Mouse (Mus musculus): Measurements from ENCODE around the gene Elk1. TPM values are rescaled to one million over a fixed set of nuclear protein-coding genes. Genes with fewer than 3 reads are reported as not detected.

Gene Elk1
- polyA plus RNA-seq, 1 experiment, result 1.9 TPM

- H3K36me3 ChIP-seq (ENCODE audit: control insufficient read depth, insufficient read depth, low read length), result no peaks in the 10 kb centered on the region
- no peak overlapping the region for H3K4me3 ChIP-seq (ENCODE audit: control insufficient read depth, low read depth, low read length)
- no peak overlapping the region for H3K27ac ChIP-seq (ENCODE audit: control insufficient read depth, insufficient read depth, low read depth, low read length)
- no peaks in the 10 kb centered on the region for H3K27me3 ChIP-seq (ENCODE audit: control insufficient read depth, insufficient read depth, low read length)
- H3K4me1 ChIP-seq (ENCODE audit: control insufficient read depth, insufficient read depth, low read length), result peaks cover 3% of the 10 kb centered on the region
- TF ChIP-seq POLR2A (IDR thresholded peaks at IDR 0.05; ENCODE audit: control insufficient read depth, low read depth, low read length) (no peak), CTCF (IDR thresholded peaks at IDR 0.05; ENCODE audit: control insufficient read depth, insufficient read depth, insufficient replicate concordance, low read depth, low read length) (no peak)
These were observed 25.4 kb downstream of the Elk1 start for GRCm38 (mm10) chrX:20924976-20925375.

- TF ChIP-seq POLR2A (IDR thresholded peaks at IDR 0.05; ENCODE audit: control insufficient read depth, low read depth, low read length), result no peak
- no peak for TF ChIP-seq CTCF (IDR thresholded peaks at IDR 0.05; ENCODE audit: control insufficient read depth, insufficient read depth, insufficient replicate concordance, low read depth, low read length)
- Histone ChIP-seq H3K27me3 (ENCODE audit: control insufficient read depth, insufficient read depth, low read length) (no peaks in the 10 kb centered on the region), H3K4me1 (ENCODE audit: control insufficient read depth, insufficient read depth, low read length) (peaks cover 3% of the 10 kb centered on the region), H3K27ac (ENCODE audit: control insufficient read depth, insufficient read depth, low read depth, low read length) (no peak overlapping the region), H3K36me3 (ENCODE audit: control insufficient read depth, insufficient read depth, low read length) (no peaks in the 10 kb centered on the region), H3K4me3 (ENCODE audit: control insufficient read depth, low read depth, low read length) (no peak overlapping the region)
These were observed 26.9 kb downstream of the Elk1 start for GRCm38 (mm10) chrX:20923506-20923905.

- TF ChIP-seq POLR2A (IDR thresholded peaks at IDR 0.05; ENCODE audit: control insufficient read depth, low read depth, low read length) (no peak), CTCF (IDR thresholded peaks at IDR 0.05; ENCODE audit: control insufficient read depth, insufficient read depth, insufficient replicate concordance, low read depth, low read length) (no peak)
- H3K4me3 ChIP-seq (ENCODE audit: control insufficient read depth, low read depth, low read length), result no peak overlapping the region
- H3K4me1 ChIP-seq (ENCODE audit: control insufficient read depth, insufficient read depth, low read length), result peaks cover 3% of the 10 kb centered on the region
- no peaks in the 10 kb centered on the region for H3K36me3 ChIP-seq (ENCODE audit: control insufficient read depth, insufficient read depth, low read length)
- H3K27ac ChIP-seq (ENCODE audit: control insufficient read depth, insufficient read depth, low read depth, low read length), result no peak overlapping the region
- no peaks in the 10 kb centered on the region for H3K27me3 ChIP-seq (ENCODE audit: control insufficient read depth, insufficient read depth, low read length)
These were observed 29.0 kb downstream of the Elk1 start for GRCm38 (mm10) chrX:20921366-20921765.

- Histone ChIP-seq H3K4me3 (ENCODE audit: control insufficient read depth, low read depth, low read length) (peak within 1 kb of the TSS; percentile 80), H3K27me3 (ENCODE audit: control insufficient read depth, insufficient read depth, low read length) (no peaks in the 10 kb centered on the region), H3K27ac (ENCODE audit: control insufficient read depth, insufficient read depth, low read depth, low read length) (no peak within 1 kb of the TSS), H3K36me3 (ENCODE audit: control insufficient read depth, insufficient read depth, low read length) (no peaks in the 10 kb centered on the region), H3K4me1 (ENCODE audit: control insufficient read depth, insufficient read depth, low read length) (peaks cover 3% of the 10 kb centered on the region)
- TF ChIP-seq CTCF (IDR thresholded peaks at IDR 0.05; ENCODE audit: control insufficient read depth, insufficient read depth, insufficient replicate concordance, low read depth, low read length), result no peak
- no peak for TF ChIP-seq POLR2A (IDR thresholded peaks at IDR 0.05; ENCODE audit: control insufficient read depth, low read depth, low read length)
These were observed 29.5 kb downstream of the Elk1 start, which contains the start of gene Syn1 for GRCm38 (mm10) chrX:20920844-20921364. Gene Syn1, minus strand, starts transcription at chrX:20921004.

- no peaks in the 10 kb centered on the region for H3K36me3 ChIP-seq (ENCODE audit: control insufficient read depth, insufficient read depth, low read length)
- H3K27me3 ChIP-seq (ENCODE audit: control insufficient read depth, insufficient read depth, low read length), result no peaks in the 10 kb centered on the region
- H3K4me1 ChIP-seq (ENCODE audit: control insufficient read depth, insufficient read depth, low read length), result peaks cover 3% of the 10 kb centered on the region
- no peak for TF ChIP-seq CTCF (IDR thresholded peaks at IDR 0.05; ENCODE audit: control insufficient read depth, insufficient read depth, insufficient replicate concordance, low read depth, low read length)
- no peak for TF ChIP-seq POLR2A (IDR thresholded peaks at IDR 0.05; ENCODE audit: control insufficient read depth, low read depth, low read length)
- H3K27ac ChIP-seq (ENCODE audit: control insufficient read depth, insufficient read depth, low read depth, low read length), result no peak overlapping the region
- peak overlapping the region; percentile 80 for H3K4me3 ChIP-seq (ENCODE audit: control insufficient read depth, low read depth, low read length)
These were observed 30.1 kb downstream of the Elk1 start for GRCm38 (mm10) chrX:20920249-20920843.

- Histone ChIP-seq H3K27me3 (ENCODE audit: control insufficient read depth, insufficient read depth, low read length) (no peaks in the 10 kb centered on the region), H3K36me3 (ENCODE audit: control insufficient read depth, insufficient read depth, low read length) (no peaks in the 10 kb centered on the region), H3K4me3 (ENCODE audit: control insufficient read depth, low read depth, low read length) (no peak overlapping the region), H3K27ac (ENCODE audit: control insufficient read depth, insufficient read depth, low read depth, low read length) (no peak overlapping the region), H3K4me1 (ENCODE audit: control insufficient read depth, insufficient read depth, low read length) (no peaks in the 10 kb centered on the region)
- TF ChIP-seq CTCF (IDR thresholded peaks at IDR 0.05; ENCODE audit: control insufficient read depth, insufficient read depth, insufficient replicate concordance, low read depth, low read length) (no peak), POLR2A (IDR thresholded peaks at IDR 0.05; ENCODE audit: control insufficient read depth, low read depth, low read length) (no peak)
These were observed 35.3 kb downstream of the Elk1 start for GRCm38 (mm10) chrX:20915075-20915474.

- Histone ChIP-seq H3K4me3 (ENCODE audit: control insufficient read depth, low read depth, low read length) (no peak overlapping the region), H3K4me1 (ENCODE audit: control insufficient read depth, insufficient read depth, low read length) (no peaks in the 10 kb centered on the region), H3K27ac (ENCODE audit: control insufficient read depth, insufficient read depth, low read depth, low read length) (no peak overlapping the region), H3K27me3 (ENCODE audit: control insufficient read depth, insufficient read depth, low read length) (no peaks in the 10 kb centered on the region), H3K36me3 (ENCODE audit: control insufficient read depth, insufficient read depth, low read length) (no peaks in the 10 kb centered on the region)
- TF ChIP-seq POLR2A (IDR thresholded peaks at IDR 0.05; ENCODE audit: control insufficient read depth, low read depth, low read length) (no peak), CTCF (IDR thresholded peaks at IDR 0.05; ENCODE audit: control insufficient read depth, insufficient read depth, insufficient replicate concordance, low read depth, low read length) (no peak)
These were observed 36.7 kb downstream of the Elk1 start for GRCm38 (mm10) chrX:20913726-20914125.
